In the genomic region with DNA sequence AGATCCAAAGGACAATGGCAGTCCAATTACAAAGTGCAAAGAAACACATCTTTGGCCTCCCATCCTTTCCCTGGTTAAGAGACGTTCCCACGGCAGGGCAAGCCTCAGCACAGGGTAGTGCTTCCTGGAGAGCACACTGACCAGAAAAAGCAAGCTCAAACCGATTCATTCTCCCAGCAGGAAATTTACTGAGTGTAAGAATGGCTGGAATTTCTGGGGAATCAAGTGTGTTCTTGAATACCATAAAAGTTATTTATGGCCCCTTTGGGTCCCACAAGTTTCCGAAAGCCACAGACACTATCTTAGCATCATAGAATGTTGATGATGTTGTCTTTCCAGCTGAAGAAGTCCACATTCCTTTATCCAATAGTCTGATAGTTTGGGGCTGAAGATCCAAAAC, we compare ENCODE assay signal across 13 mouse cellular contexts.
A peak's percentile ranks its signal among the peaks of the same experiment; 100 is the strongest.
DNase-seq lines count a peak whose midpoint lies in the region; ATAC-seq and TF ChIP-seq lines count a peak whose summit lies in the region.
"Had no signal": no experiment of that assay in that cellular context is flagged by ENCODE, and none has a peak within 500 bp of the region (broad histone marks: within the 10 kb centered on the region; RNA-seq: fewer than 3 reads in every experiment).

No protein-coding gene starts in this region.

- no peaks in the 10 kb centered on the region for H3K4me1 ChIP-seq in heart, postnatal 0 days (ENCODE audit: control insufficient read depth, insufficient read depth)
- 0 out of 2 replicates have a peak, but pooled peaks cover 3% of the 10 kb centered on the region for H3K4me1 ChIP-seq in kidney, postnatal 0 days (replicated peaks; ENCODE audit: insufficient read depth, low read length)
- no peaks in the 10 kb centered on the region for H3K4me1 ChIP-seq in heart, embryonic 10.5 days

- no peak overlapping the region for H3K4me3 ChIP-seq in heart, postnatal 0 days (ENCODE audit: low read depth, low read length)
- H3K4me3 ChIP-seq in kidney, postnatal 0 days (replicated peaks; ENCODE audit: low read depth, low read length) = no peak overlapping the region
- H3K4me3 ChIP-seq in heart, embryonic 10.5 days = no peak overlapping the region
- H3K4me3 ChIP-seq: heart, adult 2 months had no signal

- DNase-seq in heart, postnatal 0 days (ENCODE audit: low spot score) = no peak
- no peak for DNase-seq in heart, adult 18-20 months
- DNase-seq in Muller cell, postnatal 12 days (ENCODE audit: inconsistent ontology term) = peak; percentile 69
- DNase-seq in forelimb bud, embryonic 11.5 days (ENCODE audit: low read depth, low spot score) = peak; percentile 47
- peak; percentile 93 for DNase-seq in kidney, postnatal 0 days (ENCODE audit: low spot score)
- no peak for DNase-seq in ovary, postnatal 36 days (ENCODE audit: low spot score)
- no peak for DNase-seq in heart, embryonic 10.5 days (ENCODE audit: low spot score)
- no peak for DNase-seq in adrenal gland, postnatal 4 days (ENCODE audit: low spot score in 2 of 2)
- DNase-seq: heart, adult 2 months; heart, postnatal 14 days; right cerebral cortex, postnatal 25 days; thymus, adult 2 months had no signal

- no peak overlapping the region for H3K4me2 ChIP-seq in heart, postnatal 0 days (ENCODE audit: low read depth, low read length)
- H3K4me2 ChIP-seq in kidney, postnatal 0 days (ENCODE audit: low read length) = no peak overlapping the region

- H3K27ac ChIP-seq in heart, postnatal 0 days (ENCODE audit: low read depth) = no peak overlapping the region
- no peak overlapping the region for H3K27ac ChIP-seq in kidney, postnatal 0 days
- no peak overlapping the region for H3K27ac ChIP-seq in heart, embryonic 10.5 days
- H3K27ac ChIP-seq: heart, adult 2 months had no signal

- H3K9ac ChIP-seq in heart, postnatal 0 days (replicated peaks; ENCODE audit: low read depth, low read length) = no peak overlapping the region
- no peak overlapping the region for H3K9ac ChIP-seq in kidney, postnatal 0 days (ENCODE audit: low read depth, low read length)

- no peaks in the 10 kb centered on the region for H3K27me3 ChIP-seq in heart, postnatal 0 days (ENCODE audit: control insufficient read depth, insufficient read depth, low read length)
- no peaks in the 10 kb centered on the region for H3K27me3 ChIP-seq in kidney, postnatal 0 days (ENCODE audit: insufficient read depth, low read length)
- H3K27me3 ChIP-seq in heart, embryonic 10.5 days (ENCODE audit: insufficient read depth, poor library complexity, severe bottlenecking) = no peaks in the 10 kb centered on the region

- H3K9me3 ChIP-seq in heart, postnatal 0 days (replicated peaks; ENCODE audit: control insufficient read depth, low read length) = no peaks in the 10 kb centered on the region
- no peaks in the 10 kb centered on the region for H3K9me3 ChIP-seq in kidney, postnatal 0 days (replicated peaks; ENCODE audit: low read length)
- no peaks in the 10 kb centered on the region for H3K9me3 ChIP-seq in heart, embryonic 10.5 days

- no peak for TF ChIP-seq EP300 in heart, postnatal 0 days (IDR thresholded peaks at IDR 0.05; ENCODE audit: low read depth)

- TF ChIP-seq CTCF in heart, postnatal 0 days (IDR thresholded peaks at IDR 0.05; ENCODE audit: low read depth) = no peak
- no peak for TF ChIP-seq CTCF in kidney, postnatal 0 days (IDR thresholded peaks at IDR 0.05; ENCODE audit: low read depth)

- 29% methylated on average over 4 of the region's 4 CpGs for WGBS in heart, postnatal 0 days
- WGBS in kidney, postnatal 0 days = 5% methylated on average over 4 of the region's 4 CpGs
- 45% methylated on average over 4 of the region's 4 CpGs for WGBS in heart, embryonic 10.5 days

- peak; percentile 47; the same call in 1 of the 2 replicates for ATAC-seq in heart, postnatal 0 days (ENCODE audit: insufficient read depth, low read depth)
- peak; percentile 89 for ATAC-seq in kidney, postnatal 0 days (replicated peaks; ENCODE audit: low FRiP score, low read depth)
- ATAC-seq: hindbrain, embryonic 16.5 days had no signal

- H3K36me3 ChIP-seq in heart, postnatal 0 days (replicated peaks; ENCODE audit: control insufficient read depth, insufficient read depth, low read length) = no peaks in the 10 kb centered on the region
- H3K36me3 ChIP-seq in kidney, postnatal 0 days (ENCODE audit: insufficient read depth, low read length) = no peaks in the 10 kb centered on the region
- no peaks in the 10 kb centered on the region for H3K36me3 ChIP-seq in heart, embryonic 10.5 days

Comparison
In these comparisons a context has a peak if more than half of its experiments do, and no peak if none do; other contexts are left out.
1. DNase-seq: peak in Muller cell, postnatal 12 days (single experiment), forelimb bud, embryonic 11.5 days (single experiment) and kidney, postnatal 0 days (single experiment); none in heart, postnatal 0 days (single experiment), heart, adult 18-20 months (0 of 2), ovary, postnatal 36 days (single experiment), heart, embryonic 10.5 days (single experiment) and adrenal gland, postnatal 4 days (0 of 2).